Mouse (Mus musculus) forebrain, embryonic 11.5 days (tissue): Measurements from ENCODE around the gene Ibtk. TPM values are rescaled to one million over a fixed set of nuclear protein-coding genes. Genes with fewer than 3 reads are reported as not detected.

Source experiments
- ATAC-seq: fragments of 200-750 bp; cut with Nextera tagmentation; replicated peaks from 2 replicates; pipeline ENCODE4 v1.8.0; 2017; ENCODE audit warnings: moderate TSS enrichment; ENCODE audit not compliant: low FRiP score
- DNase-seq: peaks from one replicate; pipeline ENCODE4 v3.0.0-alpha.2; 2017; ENCODE audit warnings: low spot score
- H3K27ac ChIP-seq: fragments of 300-500 bp; sonication (generic); 2 replicates; pipeline ENCODE4 v1.5.1; 2014; ENCODE audit warnings: low read depth, low read length
- H3K27me3 ChIP-seq: fragments of 300-500 bp; sonication (generic); 2 replicates; pipeline ENCODE4 v1.6.1; 2014; ENCODE audit warnings: mild to moderate bottlenecking, low read length, mixed read lengths; ENCODE audit not compliant: control insufficient read depth, insufficient read depth
- H3K36me3 ChIP-seq: fragments of 300-500 bp; sonication (generic); 2 replicates; pipeline ENCODE4 v1.6.1; 2014; ENCODE audit warnings: mild to moderate bottlenecking, low read length, moderate library complexity, mixed read lengths; ENCODE audit not compliant: control insufficient read depth, insufficient read depth
- H3K4me1 ChIP-seq: fragments of 300-500 bp; sonication (generic); replicated peaks from 2 replicates; pipeline ENCODE4 v1.6.1; 2014; ENCODE audit warnings: low read length, mixed read lengths; ENCODE audit not compliant: control insufficient read depth, insufficient read depth
- H3K4me2 ChIP-seq: fragments of 300-500 bp; sonication (generic); 2 replicates; pipeline ENCODE4 v1.6.1; 2014; ENCODE audit warnings: low read depth, mild to moderate bottlenecking, low read length, moderate library complexity, mixed read lengths; ENCODE audit not compliant: severe bottlenecking
- H3K4me3 ChIP-seq: fragments of 300-500 bp; sonication (generic); 2 replicates; pipeline ENCODE4 v1.5.1; 2014; ENCODE audit warnings: low read depth, low read length
- H3K9ac ChIP-seq: fragments of 300-500 bp; sonication (generic); 2 replicates; pipeline ENCODE4 v1.6.1; 2014; ENCODE audit warnings: low read length
- H3K9me3 ChIP-seq: fragments of 300-500 bp; sonication (generic); 2 replicates; pipeline ENCODE4 v1.6.1; 2016; ENCODE audit warnings: low read length, mixed read lengths; ENCODE audit not compliant: control insufficient read depth
- WGBS: fragments of 180-500 bp; shearing (Covaris S2); extraction: QIAGEN DNeasy Blood & Tissue Kit; methylation state at CpG from one replicate; pipeline ENCODE4 v1.1.7; 2014; 5-methylcytosine and 5-hydroxymethylcytosine counted together
- polyA plus RNA-seq: library from polyadenylated mRNA; unstranded; fragments of >200 nt; fragmentation: Nextera tagmentation; extraction: Ambion mirVana; gene quantifications from 2 replicates; pipeline ENCODE4 v1.2.1, GENCODE M21; 2014

Ibtk gene
- polyA plus RNA-seq, 1 experiment from 2014 or later, result 49.0 TPM

- no peaks in the 10 kb centered on the region for H3K4me1 ChIP-seq
- no peak overlapping the region for H3K4me3 ChIP-seq
- no peaks in the 10 kb centered on the region for H3K27me3 ChIP-seq
- no peaks in the 10 kb centered on the region for H3K9me3 ChIP-seq
- WGBS, result 74% methylated on average over 4 of the region's 4 CpGs
- no peak overlapping the region for H3K9ac ChIP-seq
- DNase-seq (no peak), ATAC-seq (no peak)
- no peak overlapping the region for H3K27ac ChIP-seq
- no peak overlapping the region for H3K4me2 ChIP-seq
- H3K36me3 ChIP-seq, result no peaks in the 10 kb centered on the region
Observed at GRCm38 (mm10) chr9:85653401-85653800, 95.7 kb downstream of the Ibtk start.

- no peak overlapping the region for H3K9ac ChIP-seq
- H3K4me3 ChIP-seq, result no peak overlapping the region
- H3K36me3 ChIP-seq, result no peaks in the 10 kb centered on the region
- no peaks in the 10 kb centered on the region for H3K4me1 ChIP-seq
- DNase-seq (no peak), ATAC-seq (no peak)
- no peak overlapping the region for H3K27ac ChIP-seq
- no peaks in the 10 kb centered on the region for H3K9me3 ChIP-seq
- 92% methylated on average over 2 of the region's 2 CpGs for WGBS
- no peaks in the 10 kb centered on the region for H3K27me3 ChIP-seq
- H3K4me2 ChIP-seq, result no peak overlapping the region
Observed at GRCm38 (mm10) chr9:85638276-85638675, 110.9 kb downstream of the Ibtk start.

Other genes starting within 250 kb of the Ibtk start
- gene Tpbg, start 93.0 kb upstream of the Ibtk start, polyA plus RNA-seq, result 33.8 and 39.5 TPM in 2 replicates